Comparison of ENCODE assay signal across 10 mouse cellular contexts in the genomic region with DNA sequence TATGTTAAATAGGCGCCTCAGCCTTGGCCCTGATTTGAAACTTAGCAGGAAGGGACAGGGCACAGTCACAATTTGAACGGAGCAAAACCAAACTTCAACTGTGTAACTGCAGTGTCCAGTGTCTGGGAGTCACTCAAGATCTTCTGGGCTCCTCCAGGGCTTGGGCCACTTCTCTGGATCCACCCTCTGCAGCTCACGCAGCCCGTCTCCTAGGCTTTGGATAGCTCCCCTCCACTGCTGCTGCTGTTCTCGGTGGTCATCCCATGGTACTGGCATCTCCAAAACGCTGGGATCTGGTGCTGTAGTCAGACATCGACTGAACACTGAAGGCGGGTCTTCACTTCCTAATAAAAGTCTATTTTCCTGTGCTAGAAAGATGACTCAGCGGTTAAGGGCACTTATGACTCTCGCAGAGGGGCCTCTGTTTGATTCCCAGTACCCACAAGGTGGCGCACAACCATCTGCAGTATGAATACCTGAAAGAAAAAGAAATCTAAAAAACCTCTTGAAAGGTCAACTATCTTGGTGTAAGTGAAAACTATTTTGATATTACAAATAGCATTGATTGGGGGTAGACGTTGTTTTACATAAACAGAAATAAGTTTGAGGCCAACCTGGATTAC. TPM values are rescaled to one million over a fixed set of nuclear protein-coding genes. Genes with fewer than 3 reads are reported as not detected.
DNase-seq lines count a peak whose midpoint lies in the region; ATAC-seq and TF ChIP-seq lines count a peak whose summit lies in the region.
"Had no signal": no experiment of that assay in that cellular context is flagged by ENCODE, and none has a peak within 500 bp of the region (broad histone marks: within the 10 kb centered on the region; RNA-seq: fewer than 3 reads in every experiment).

No protein-coding gene starts in this region.

- ATAC-seq in hindbrain, embryonic 12.5 days (ENCODE audit: low FRiP score): 0 out of 2 replicates have a peak, but pooled peaks have one; percentile 17
- ATAC-seq in hindbrain, embryonic 14.5 days (ENCODE audit: low FRiP score): no peak

- DNase-seq in hindbrain, embryonic 14.5 days (ENCODE audit: low spot score): no peak
- DNase-seq in embryo, embryonic 11 days: peak; percentile 70
- DNase-seq in lung, adult 2 months: peak; percentile 25
- DNase-seq in thymus, postnatal 25 days: peak; percentile 55
- DNase-seq in cerebellum, adult 11 months: no peak
- DNase-seq in gastrocnemius, postnatal 14 days: no peak

- peaks cover 8% of the 10 kb centered on the region; the same call in 1 of the 2 replicates for H3K27me3 ChIP-seq in hindbrain, embryonic 12.5 days
- no peaks in the 10 kb centered on the region; the same call in 1 of the 2 replicates for H3K27me3 ChIP-seq in hindbrain, embryonic 14.5 days (ENCODE audit: control insufficient read depth, insufficient read depth, low read length)
- H3K27me3 ChIP-seq in ES-Bruce4 (ENCODE audit: control insufficient read depth, insufficient read depth, low read length, poor library complexity, severe bottlenecking): no peaks in the 10 kb centered on the region
- H3K27me3 ChIP-seq: lung, embryonic 15.5 days had no signal

- peaks cover 7% of the 10 kb centered on the region; the same call in 1 of the 2 replicates for H3K9me3 ChIP-seq in hindbrain, embryonic 12.5 days (replicated peaks)
- 0 out of 2 replicates have a peak, but pooled peaks cover 4% of the 10 kb centered on the region for H3K9me3 ChIP-seq in hindbrain, embryonic 14.5 days (ENCODE audit: control insufficient read depth, low read length)
- no peaks in the 10 kb centered on the region for H3K9me3 ChIP-seq in ES-Bruce4 (replicated peaks; ENCODE audit: control insufficient read depth, insufficient read depth, low read length, poor library complexity, severe bottlenecking)
- H3K9me3 ChIP-seq: embryonic facial prominence, embryonic 12.5 days; lung, embryonic 15.5 days had no signal

- no peak for TF ChIP-seq POLR2A in ES-Bruce4 (IDR thresholded peaks at IDR 0.05; ENCODE audit: insufficient read depth, low read length)
- no peak for TF ChIP-seq POLR2A in lung, adult 2 months (IDR thresholded peaks at IDR 0.05; ENCODE audit: borderline replicate concordance, extremely low read depth, low read depth, low read length)

- no peak overlapping the region for H3K9ac ChIP-seq in hindbrain, embryonic 12.5 days
- no peak overlapping the region for H3K9ac ChIP-seq in hindbrain, embryonic 14.5 days
- no peak overlapping the region for H3K9ac ChIP-seq in ES-Bruce4 (ENCODE audit: low read depth, poor library complexity, severe bottlenecking)

- H3K27ac ChIP-seq in hindbrain, embryonic 12.5 days: no peak overlapping the region
- no peak overlapping the region for H3K27ac ChIP-seq in hindbrain, embryonic 14.5 days
- H3K27ac ChIP-seq in ES-Bruce4 (ENCODE audit: insufficient read depth, low read length): no peak overlapping the region
- H3K27ac ChIP-seq: embryonic facial prominence, embryonic 12.5 days; lung, embryonic 15.5 days had no signal

- TF ChIP-seq CTCF in ES-Bruce4 (IDR thresholded peaks at IDR 0.05; ENCODE audit: low read depth, low read length): peak; percentile 38
- no peak for TF ChIP-seq CTCF in lung, adult 2 months (IDR thresholded peaks at IDR 0.05; ENCODE audit: insufficient read depth, low read length)

- no peaks in the 10 kb centered on the region for H3K36me3 ChIP-seq in hindbrain, embryonic 12.5 days
- no peaks in the 10 kb centered on the region for H3K36me3 ChIP-seq in hindbrain, embryonic 14.5 days (replicated peaks; ENCODE audit: control insufficient read depth, insufficient read depth)
- no peaks in the 10 kb centered on the region for H3K36me3 ChIP-seq in ES-Bruce4 (ENCODE audit: control insufficient read depth, insufficient read depth, low read length, poor library complexity, severe bottlenecking)
- H3K36me3 ChIP-seq: embryonic facial prominence, embryonic 12.5 days; lung, embryonic 15.5 days had no signal

- no peak for TF ChIP-seq EP300 in ES-Bruce4 (IDR thresholded peaks at IDR 0.05; ENCODE audit: insufficient read depth, low read depth, low read length)

- H3K4me1 ChIP-seq in hindbrain, embryonic 12.5 days: peaks cover 7% of the 10 kb centered on the region; the same call in 1 of the 2 replicates
- no peaks in the 10 kb centered on the region for H3K4me1 ChIP-seq in hindbrain, embryonic 14.5 days (replicated peaks; ENCODE audit: control insufficient read depth, insufficient read depth, low read length)
- H3K4me1 ChIP-seq in ES-Bruce4 (ENCODE audit: control insufficient read depth, insufficient read depth, low read length): no peaks in the 10 kb centered on the region
- H3K4me1 ChIP-seq in lung, adult 2 months (ENCODE audit: control insufficient read depth, insufficient read depth, low read length): no peaks in the 10 kb centered on the region
- H3K4me1 ChIP-seq: embryonic facial prominence, embryonic 12.5 days; lung, embryonic 15.5 days had no signal

- H3K4me2 ChIP-seq in hindbrain, embryonic 12.5 days (replicated peaks): no peak overlapping the region
- H3K4me2 ChIP-seq in hindbrain, embryonic 14.5 days (replicated peaks): no peak overlapping the region

- 52% methylated on average over 12 of the region's 12 CpGs for WGBS in hindbrain, embryonic 12.5 days
- 58% methylated on average over 12 of the region's 12 CpGs for WGBS in hindbrain, embryonic 14.5 days
- 61% methylated on average over 12 of the region's 12 CpGs for WGBS in lung, adult 2 months

- H3K4me3 ChIP-seq in hindbrain, embryonic 12.5 days: no peak overlapping the region
- no peak overlapping the region for H3K4me3 ChIP-seq in hindbrain, embryonic 14.5 days (replicated peaks; ENCODE audit: low read length)
- no peak overlapping the region for H3K4me3 ChIP-seq in ES-Bruce4 (ENCODE audit: low read depth, low read length)
- no peak overlapping the region for H3K4me3 ChIP-seq in lung, adult 2 months (replicated peaks; ENCODE audit: extremely low read depth, low read depth, low read length)

- intact Hi-C loops in gastrocnemius, postnatal 14 days (cut with DNase I; ENCODE audit: low total_unique reads): no loop called here

RNA-seq across cellular contexts. Expression of gene Ing2, which starts 14.5 kb away (rescaled TPM):
- 15.9 and 16.2 TPM in 2 replicates for polyA plus RNA-seq in hindbrain, embryonic 12.5 days (2016; fragmentation: Nextera tagmentation; extraction: Ambion mirVana)
- 8.0 and 8.3 TPM in 2 replicates for polyA plus RNA-seq in hindbrain, embryonic 14.5 days (2014; fragmentation: Nextera tagmentation; extraction: Ambion mirVana)
- polyA plus RNA-seq in ES-Bruce4 (2011; ENCODE audit: insufficient read depth, insufficient read length, low read depth, missing spikeins): 25.3 and 31.4 TPM in 2 replicates
- 2.1 and 6.4 TPM in 2 replicates for polyA plus RNA-seq in lung, adult 2 months (2012; rRNA removed)
- total RNA-seq in gastrocnemius, postnatal 14 days (2021): 10 to 100 TPM; 17.2 to 18.1 TPM

RNA-seq across cellular contexts. Expression of gene Cdkn2aip, which starts 23.9 kb away (rescaled TPM):
- 47.6 and 48.7 TPM in 2 replicates for polyA plus RNA-seq in hindbrain, embryonic 12.5 days (2016; fragmentation: Nextera tagmentation; extraction: Ambion mirVana)
- 32.0 and 34.6 TPM in 2 replicates for polyA plus RNA-seq in hindbrain, embryonic 14.5 days (2014; fragmentation: Nextera tagmentation; extraction: Ambion mirVana)
- 12.0 and 12.2 TPM in 2 replicates for polyA plus RNA-seq in ES-Bruce4 (2011; ENCODE audit: insufficient read depth, insufficient read length, low read depth, missing spikeins)
- 9.6 and 16.3 TPM in 2 replicates for polyA plus RNA-seq in lung, adult 2 months (2012; rRNA removed)
- total RNA-seq in gastrocnemius, postnatal 14 days (2021): 1 to 10 TPM; 5.5 to 5.8 TPM

Comparison
In these comparisons a context has a peak if more than half of its experiments do, and no peak if none do; other contexts are left out.
1. DNase-seq: peak in embryo, embryonic 11 days (single experiment), lung, adult 2 months (single experiment) and thymus, postnatal 25 days (single experiment); none in hindbrain, embryonic 14.5 days (single experiment), cerebellum, adult 11 months (single experiment) and gastrocnemius, postnatal 14 days (single experiment).